Mouse (Mus musculus) gonadal fat pad, adult 2 months (tissue): ENCODE results near the gene Ldah. TPM values are rescaled to one million over a fixed set of nuclear protein-coding genes. Genes with fewer than 3 reads are reported as not detected.

Source experiments
- DNase-seq: peaks from one replicate; pipeline ENCODE4 v3.0.0-alpha.2; 2012; ENCODE audit warnings: low read depth
- polyA plus RNA-seq: library from polyadenylated mRNA; depleted of rRNA; stranded (reverse); fragments of >200 nt; gene quantifications from 2 replicates; pipeline ENCODE4 v1.2.3, GENCODE M21; 2012; rRNA removed

Ldah gene
- polyA plus RNA-seq, 1 experiment: 56.3 TPM

DNA sequence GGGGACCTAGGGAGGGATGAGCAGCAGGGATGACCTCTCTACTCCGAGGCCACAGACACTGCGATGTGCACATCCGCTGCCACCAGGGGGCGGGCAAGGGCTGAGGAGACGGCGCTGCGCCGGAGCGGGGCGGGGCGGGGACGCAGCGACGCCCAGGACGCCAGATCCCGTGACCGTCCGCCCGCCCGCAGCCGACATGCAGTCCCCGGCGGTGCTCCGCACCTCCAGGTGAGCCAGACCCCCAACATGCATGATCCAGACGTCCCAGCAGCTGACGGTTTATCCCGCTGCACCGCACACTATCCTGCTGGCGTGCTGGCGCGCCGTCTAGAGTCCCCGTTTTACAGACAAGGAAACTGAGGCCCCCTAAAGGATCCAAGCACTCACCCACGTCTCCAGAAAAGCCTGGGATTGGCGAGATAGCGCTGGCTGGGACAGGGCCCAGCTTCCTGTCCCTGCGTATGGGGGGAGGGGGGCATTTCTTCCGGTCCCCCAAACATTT, 105.4 kb downstream of the Ldah start, which contains the start of gene Hs1bp3:
Hs1bp3 (plus strand) TSS at position 163 of the 502 bp plus-strand sequence.
- no peak for DNase-seq

DNA sequence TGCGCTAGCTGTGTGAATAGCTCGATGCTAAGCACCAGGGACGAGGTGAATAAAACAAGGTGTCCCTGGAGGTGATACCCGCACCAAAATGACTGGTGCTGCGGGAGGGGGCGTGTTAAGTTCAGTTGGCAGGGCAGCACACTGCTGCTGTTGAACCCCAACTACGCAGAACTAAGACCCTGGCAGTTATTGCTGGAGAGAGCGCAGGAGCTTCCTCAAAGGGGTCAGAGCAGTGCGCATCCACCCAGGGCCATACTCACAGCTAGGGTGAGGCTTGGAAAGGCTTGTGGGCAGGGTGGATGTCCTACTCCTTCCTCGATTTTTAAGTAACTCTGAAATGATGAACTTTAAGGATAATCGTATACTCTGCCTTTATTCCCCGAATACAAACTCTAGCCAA, 105.9 kb downstream of the Ldah start:
- DNase-seq: no peak

DNA sequence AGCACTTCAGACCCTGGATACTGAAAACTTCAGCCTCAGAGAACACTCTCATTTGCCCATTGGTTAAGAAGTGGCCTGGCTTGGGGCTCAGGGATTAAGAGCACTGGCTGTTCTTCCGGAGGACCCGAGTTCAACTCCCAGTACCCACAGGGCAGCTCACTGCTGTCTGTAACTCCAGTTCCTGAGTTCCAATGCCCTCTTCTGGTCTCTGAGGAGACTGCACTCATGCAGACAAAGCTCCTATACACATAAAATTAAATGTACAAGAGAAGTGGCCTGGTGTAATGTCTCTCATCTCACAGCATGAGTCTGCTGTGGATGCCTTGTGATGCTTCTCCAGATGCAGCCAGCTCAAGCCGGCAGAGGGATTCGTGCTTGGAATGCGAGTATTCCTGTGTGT, 108.6 kb downstream of the Ldah start:
- DNase-seq: no peak

DNA sequence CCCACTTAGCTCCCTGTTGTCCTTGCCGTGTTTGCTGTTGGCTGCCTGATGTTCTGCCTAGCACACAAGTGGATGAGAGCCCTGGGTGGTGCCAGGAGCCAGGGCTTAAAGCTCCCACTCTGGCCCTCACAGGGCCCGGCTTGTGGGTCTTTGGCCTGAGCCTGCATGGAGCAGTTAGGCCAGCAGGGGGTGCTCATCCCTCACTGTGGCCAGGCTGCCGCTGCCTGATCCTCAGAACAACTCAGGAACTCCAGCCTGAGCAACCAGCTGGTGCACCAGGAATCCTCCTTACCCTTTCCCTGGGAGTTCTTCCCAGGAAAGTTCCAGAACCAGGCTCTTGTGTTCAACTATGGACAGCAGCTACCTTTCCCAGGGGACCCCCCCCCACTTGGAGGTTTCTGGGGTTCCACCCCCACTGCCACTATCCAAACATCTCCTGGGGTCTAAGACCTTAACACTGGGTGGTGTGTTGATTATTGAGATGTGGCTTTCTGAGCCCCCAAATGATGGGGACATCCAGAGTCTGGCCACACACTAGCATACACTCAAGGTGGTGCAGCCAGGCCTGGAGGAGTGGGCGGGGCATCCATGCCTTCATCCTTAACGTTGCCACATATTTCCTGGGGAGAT, 112.3 kb downstream of the Ldah start:
- no peak for DNase-seq

DNA sequence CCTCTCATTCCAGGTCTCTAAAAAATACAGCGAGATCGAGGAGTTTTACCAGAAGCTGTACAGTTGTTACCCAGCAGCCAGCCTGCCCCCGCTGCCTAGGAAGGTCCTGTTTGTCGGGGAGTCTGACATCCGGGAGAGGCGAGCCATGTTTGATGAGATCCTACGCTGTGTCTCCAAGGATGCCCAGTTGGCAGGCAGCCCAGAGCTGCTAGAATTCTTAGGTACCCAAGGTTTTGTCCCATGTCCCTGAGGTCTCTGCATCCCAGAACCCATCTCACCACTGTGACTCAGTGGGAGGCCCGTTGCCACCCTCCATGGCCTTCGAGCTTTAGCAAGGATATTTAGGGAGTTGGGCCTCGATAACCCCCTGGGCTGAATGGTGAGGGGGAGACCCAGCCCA, 113.6 kb downstream of the Ldah start:
- DNase-seq: no peak

DNA sequence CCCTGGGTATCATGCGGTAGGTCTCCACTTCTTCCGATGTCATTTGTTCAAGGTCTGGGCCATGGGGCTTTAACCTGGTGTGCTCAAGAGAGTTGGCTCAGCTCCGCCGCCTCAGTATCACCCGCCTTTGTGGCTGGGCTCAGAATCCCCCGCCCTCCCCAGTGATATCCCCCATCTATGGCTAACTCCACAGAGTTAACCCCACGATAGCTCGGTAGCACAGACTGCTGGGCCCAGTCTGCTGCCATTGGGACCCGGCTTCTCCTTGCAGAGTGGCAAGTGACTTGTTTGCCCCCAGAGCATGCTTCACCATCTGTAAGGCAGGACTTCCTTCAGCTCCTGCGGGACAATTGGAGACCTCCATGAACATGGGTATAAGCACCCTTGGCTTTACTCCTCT, 116.2 kb downstream of the Ldah start:
- no peak for DNase-seq

DNA sequence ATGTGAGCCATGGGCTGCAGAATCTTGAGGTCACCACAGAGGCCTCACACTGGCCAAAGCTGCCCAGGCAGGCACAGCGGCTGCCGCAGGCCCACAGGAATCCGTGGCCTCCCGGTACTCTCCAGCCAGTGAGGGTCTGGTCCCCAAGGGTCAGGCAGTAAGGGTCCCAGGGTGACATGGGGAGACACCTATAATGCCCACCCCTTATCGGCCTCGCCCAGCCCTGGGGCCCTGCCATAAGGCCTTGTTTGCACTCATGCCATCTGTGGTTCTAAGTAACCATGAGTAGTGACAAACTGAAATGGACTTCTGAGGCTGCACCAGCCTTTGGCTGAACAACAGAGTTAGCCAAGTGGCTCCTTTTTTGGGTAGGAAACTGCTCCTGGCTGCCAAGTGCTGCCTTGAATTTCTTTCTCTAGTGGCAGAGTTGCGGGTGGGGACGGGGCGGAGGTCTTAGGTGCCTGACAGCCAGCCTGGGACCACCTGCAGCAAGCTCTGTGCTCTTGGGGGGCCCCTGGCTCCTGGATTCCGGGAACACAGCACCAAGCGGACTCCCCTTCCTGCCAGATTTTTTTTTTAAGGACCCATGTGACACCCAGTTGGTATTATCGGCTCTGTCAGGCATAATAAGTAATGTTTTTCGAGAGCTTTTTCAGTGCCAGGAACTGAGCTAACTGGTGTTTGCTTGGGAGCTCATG, 117.5 kb downstream of the Ldah start:
- no peak for DNase-seq

DNA sequence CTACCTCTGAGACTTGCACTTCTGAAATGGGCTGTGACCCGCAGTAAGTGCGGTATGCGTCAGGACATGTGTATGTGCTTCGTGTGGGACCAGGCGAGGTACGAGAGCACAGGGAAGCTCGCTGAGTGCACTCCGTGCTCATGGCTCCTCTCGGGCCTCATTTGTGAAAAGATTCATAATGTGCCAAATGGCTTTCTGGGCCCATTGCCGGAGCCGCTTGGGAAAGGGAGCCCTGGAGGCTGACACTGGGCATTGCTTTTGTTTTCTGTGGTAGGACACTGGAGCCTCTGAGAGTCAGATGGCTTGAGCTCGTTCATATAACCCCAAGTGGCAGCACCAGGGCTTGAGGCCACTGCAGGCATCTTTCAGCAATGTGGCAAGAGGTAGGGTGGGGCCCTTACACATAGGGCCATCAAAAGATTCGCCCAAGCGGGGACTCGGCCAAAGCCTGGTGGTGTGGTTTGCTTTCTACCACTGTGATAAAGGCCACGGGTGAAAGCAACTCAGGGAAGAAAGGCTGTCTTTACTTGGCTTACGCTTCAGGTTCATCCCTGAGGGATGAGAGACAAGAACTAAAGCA, 118.1 kb downstream of the Ldah start:
- DNase-seq: peak; percentile 45

DNA sequence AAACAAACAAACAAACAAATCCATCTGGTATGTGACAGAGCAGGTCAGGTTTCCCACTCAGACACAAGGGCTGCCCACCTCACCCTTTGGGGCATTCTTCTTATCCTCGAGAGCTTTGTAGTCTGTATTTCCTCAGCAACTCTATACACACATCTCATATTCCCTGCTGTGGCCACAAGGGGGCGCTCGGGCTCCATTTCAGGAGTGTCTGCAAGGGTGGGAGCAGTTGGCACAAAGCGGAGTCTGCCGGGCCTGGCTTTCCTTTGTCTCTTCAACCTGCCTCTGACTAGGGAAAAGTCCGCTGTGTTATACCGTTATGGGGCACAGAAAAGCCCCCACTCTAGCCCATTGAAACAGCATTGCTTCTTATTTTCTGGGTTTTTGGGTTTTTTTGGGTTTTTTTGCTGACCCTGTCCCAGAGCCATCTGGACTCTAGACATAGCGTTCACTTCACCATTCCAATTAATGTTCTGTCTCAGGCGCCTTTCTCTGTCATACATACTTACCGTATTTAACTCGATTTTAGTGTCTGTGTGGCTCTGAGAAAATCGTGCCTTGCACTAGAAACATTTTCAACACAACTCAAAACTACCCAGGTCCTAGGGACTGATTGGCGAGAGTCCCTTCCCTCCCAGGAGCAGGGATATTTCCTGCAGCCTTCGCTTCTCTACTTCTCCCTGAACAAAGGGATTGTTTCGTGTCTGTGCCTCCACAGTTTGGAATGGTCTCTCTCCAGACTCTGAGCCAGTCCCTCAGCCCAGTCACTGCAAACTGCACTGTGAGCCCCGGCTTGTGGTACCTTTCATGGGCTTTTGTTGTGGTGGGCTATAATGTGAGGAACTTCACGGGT, 119.1 kb downstream of the Ldah start:
- no peak for DNase-seq

DNA sequence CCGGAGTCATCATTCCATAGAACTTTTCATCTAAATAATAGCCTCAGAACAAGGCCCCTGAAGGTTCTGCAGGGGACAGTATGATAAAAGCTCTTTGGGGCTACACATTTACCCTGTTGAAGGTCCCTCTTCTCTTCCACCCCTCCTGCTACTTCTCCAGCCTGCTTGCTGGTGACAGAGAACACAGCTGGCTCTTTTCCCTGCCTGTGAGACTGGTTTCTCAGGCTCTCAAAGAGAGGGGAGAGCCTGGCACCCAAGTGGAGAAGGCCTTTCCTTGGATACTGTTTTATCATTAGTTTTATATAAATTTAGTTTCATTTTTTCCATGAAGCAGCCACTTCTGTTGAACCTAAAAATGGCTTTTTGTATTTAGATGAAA, 119.8 kb downstream of the Ldah start:
- no peak for DNase-seq

DNA sequence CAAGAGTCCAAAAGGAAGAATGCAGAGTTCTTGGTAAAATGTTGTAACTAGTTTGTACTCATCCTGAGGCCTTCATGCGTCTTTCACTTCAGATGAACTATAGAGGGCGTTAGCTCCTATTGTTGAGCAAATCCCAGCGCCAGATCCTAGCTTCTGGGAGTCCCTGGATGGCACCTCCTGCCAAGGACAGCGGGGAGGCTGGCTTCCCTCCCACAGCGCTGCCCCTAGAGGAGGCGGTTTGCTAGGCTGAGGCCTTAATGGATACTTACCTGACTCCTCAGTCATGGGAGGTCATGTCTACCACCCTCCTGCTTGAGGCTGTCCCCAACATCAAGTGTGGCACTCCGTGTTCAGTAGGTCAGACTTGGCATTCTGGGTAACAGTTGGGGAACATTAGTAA, 121.3 kb downstream of the Ldah start:
- no peak for DNase-seq

DNA sequence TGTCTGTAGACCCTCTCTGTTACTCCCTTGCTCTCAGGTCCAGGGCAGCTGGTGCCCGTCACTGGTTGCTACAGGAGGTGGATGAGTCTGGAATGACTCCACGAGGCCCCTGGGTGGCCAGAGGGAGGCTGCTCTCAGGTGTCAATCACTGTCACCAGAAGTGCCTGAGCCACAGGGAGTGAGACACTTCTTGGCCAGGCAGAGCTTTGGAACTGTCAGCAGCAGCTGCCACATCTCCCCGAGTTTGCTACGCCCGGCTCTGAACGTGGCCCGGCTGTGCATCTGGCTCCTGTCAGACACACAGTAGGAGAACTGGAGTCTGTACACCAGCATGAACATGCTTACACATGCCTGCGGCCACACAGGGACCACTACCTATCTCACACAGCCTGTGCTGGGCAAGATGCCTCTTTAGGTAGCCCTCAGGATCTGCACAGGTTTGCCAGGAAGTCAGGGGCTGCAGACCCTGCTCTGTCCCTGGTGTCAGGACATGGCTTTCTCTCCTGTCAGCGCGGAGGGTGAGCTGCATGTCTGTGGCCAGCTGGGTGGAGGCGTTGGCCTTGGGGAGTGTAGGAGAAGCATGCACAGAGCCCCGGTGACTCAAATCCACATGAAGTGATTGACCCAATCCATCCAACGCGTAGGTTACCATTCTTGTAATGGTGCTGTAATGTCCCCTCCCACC, 123.7 kb downstream of the Ldah start:
- DNase-seq: no peak

DNA sequence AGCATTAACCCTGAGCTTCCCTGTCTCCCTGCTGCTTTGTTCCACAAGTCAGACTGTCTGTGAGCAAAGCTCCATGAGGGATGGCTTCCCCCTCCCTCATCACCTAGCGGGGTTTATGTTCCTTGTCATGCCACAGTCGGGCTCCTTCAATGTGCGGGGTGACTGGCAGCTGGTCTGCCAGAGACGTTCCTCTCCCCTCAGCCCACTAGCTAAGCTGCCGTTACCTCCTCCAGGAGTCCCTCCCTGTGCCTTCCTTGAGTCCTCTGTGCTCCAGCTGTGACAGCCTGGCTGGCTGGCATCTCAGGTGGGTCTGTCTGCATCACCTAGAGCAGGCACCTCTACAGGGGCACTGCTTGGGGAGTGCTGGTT, 124.3 kb downstream of the Ldah start:
- DNase-seq: no peak

DNA sequence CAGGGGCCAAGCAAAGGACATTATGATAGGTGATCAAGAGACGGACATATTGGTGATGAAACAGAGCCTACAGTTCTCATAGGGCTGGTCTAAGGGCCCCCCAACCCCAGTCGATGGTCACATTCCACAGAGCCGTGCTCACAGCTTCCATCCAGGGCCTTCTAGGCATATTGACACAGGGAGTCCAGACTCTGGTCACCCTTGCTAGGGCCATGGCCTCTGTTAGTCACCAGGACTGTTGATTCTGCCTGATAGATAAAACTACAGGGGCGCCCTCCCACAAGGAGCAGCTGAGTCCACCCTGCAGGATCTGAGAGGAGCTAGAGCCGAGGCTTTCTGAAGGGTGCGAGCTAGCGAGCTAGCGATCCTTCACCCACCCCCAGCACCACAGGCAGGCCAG, 125.7 kb downstream of the Ldah start:
- DNase-seq: no peak

DNA sequence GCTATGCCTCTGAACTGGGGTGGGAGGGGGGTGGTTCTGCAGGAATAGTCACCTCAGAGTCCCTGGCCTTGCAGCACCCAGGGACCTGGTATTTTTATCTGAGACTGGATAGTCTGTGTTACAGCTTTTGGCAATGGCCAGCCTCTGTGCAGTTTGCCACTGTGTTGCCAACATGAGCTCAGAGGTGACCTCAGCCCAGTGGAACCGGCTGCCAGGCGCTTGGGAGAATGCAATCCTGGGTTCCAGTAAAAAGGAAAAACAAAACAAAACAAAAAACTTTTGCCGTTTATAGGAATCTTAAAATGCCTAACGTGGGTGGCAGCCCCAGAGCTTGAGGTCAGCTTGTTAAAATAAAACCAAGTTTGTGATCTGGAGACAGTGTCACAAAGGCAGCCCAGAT, 126.4 kb downstream of the Ldah start:
- DNase-seq: no peak

Other genes starting within 250 kb of the Ldah start
- 0.04 and 0.53 TPM in 2 replicates for gene Apob, start 230.5 kb upstream of the Ldah start, polyA plus RNA-seq
- 0.38 and 0.49 TPM in 2 replicates for gene Gdf7, start 93.8 kb downstream of the Ldah start, polyA plus RNA-seq
- gene Hs1bp3, start 105.3 kb downstream of the Ldah start, polyA plus RNA-seq: 25.9 and 27.7 TPM in 2 replicates